Mouse (Mus musculus): ENCODE measurements around the gene Unc5c.

GRCm38 (mm10) chr3:141689113-141689512, 224.1 kb downstream of the Unc5c start:
- TF ChIP-seq CTCF (IDR thresholded peaks at IDR 0.05; ENCODE audit: control insufficient read depth, insufficient read depth, insufficient read length) = no peak
- no peak for TF ChIP-seq CEBPB (IDR thresholded peaks at IDR 0.05; ENCODE audit: low read depth)

Data from C2C12 (cell line).